Mouse (Mus musculus) activated CD4-positive, CD25-positive, alpha-beta regulatory T cell, adult 4 months (primary cell): ENCODE data around the gene Itgae. TPM values are rescaled to one million over a fixed set of nuclear protein-coding genes. Genes with fewer than 3 reads are reported as not detected.
A peak's percentile ranks its signal among the peaks of the same experiment; 100 is the strongest.
"Not testable (repeated sequence)": the region's sequence is repeated elsewhere in the genome, so short reads cannot be mapped to it uniquely, and the experiment has no call there.

ENCODE experiments used
- ATAC-seq: one replicate; pipeline ENCODE4 v1.8.0; 2017
- polyA plus RNA-seq, 2 experiments: library from polyadenylated mRNA; unstranded; fragments of 100-300 nt; shearing (Covaris generic); gene quantifications; one replicate each; pipeline ENCODE4 v1.2.1; 2017

Itgae gene
- polyA plus RNA-seq, 2 experiments from 2014 or later = 94.7 to 118 TPM

DNA sequence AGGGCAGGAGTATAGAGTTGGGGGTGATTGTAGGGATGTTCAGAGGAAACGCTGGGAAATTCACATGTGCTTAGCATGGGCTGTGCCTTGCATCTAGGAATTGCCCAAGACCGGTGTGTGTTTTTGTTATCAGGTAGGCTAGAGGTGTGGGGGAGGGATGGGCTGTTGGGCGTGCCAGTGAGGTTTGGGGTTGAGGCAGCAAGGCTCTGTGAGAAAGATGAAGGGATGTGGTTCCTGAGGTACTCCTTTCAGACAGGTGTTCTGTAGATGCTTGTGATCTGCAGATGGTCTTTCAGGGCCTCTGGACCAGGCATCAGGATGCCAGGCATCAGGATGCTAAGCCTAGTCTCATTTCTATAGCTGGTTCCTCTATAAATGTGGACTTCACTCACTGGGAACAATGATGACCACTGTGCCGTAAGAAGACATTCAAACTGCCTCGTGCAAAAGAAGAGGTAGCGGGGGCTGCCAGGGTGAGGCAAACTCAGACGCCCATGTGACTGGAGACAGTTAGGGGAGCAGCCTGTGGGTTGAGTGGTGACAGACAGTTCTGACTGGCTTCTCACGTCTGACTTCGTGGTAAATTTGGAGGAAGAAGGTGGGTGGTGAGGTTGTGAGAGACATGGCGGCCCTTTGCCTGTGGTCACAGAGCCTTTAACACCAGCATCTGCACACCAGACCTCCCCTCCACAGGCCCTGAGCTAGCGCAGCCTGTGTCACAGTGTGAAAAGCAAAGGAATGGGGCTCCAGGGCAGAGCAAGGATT, 4.0 kb downstream of the Itgae start:
- ATAC-seq = peak; percentile 80

DNA sequence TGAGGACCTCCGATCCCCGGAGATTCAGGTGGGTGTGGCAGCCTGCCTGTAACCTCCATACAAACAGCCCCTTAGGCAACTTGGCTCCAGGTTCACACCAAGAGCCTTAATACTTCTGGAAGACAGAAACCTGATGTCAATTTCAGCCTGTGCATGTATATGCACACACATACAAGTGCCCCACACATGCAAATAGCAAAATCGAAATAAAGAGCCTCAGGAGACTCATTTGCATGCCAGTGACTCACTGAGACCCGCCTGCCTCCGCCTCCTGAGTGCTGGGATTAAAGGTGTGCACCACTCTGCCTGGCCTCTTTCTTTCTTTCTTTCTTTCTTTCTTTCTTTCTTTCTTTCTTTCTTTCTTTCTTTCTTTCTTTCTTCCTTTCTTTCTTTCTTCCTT, 8.5 kb downstream of the Itgae start:
- ATAC-seq = no peak

DNA sequence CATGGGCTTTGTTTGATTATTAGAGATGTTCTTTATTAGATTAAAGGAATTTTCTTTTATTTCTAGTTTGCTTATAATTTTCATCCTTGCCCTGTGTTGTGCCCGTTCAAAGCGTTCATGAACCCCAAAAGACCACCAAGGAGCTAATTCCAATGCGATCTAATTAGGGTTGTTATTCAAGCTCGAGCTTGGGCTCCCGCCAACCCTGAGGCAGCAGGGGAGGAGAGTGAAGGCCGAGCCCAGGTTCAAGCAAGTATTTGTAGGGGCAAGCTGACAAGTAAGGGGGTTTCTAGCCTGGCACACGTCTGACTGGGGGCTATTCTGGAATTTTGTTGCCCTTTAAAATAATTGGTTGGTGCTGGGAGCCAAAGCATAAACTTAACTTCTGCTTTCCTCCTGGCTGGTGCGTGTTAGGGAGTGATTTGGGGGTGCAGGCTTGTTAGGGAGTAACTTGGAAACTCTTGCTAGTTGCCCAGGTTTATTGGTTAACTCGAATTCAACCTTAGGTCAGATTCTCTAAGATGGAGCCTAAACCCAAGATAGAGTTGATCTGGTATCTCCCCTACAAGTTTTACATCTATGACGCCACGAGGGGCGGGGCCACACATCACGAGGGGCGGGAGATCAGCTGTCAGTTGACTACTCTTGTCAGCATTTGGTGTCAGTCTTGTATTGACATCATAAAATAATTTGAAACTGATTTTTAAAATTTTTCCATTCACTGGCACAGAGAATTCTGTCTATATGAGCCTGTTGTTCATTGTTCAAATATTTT, 9.8 kb downstream of the Itgae start:
- ATAC-seq = no peak

DNA sequence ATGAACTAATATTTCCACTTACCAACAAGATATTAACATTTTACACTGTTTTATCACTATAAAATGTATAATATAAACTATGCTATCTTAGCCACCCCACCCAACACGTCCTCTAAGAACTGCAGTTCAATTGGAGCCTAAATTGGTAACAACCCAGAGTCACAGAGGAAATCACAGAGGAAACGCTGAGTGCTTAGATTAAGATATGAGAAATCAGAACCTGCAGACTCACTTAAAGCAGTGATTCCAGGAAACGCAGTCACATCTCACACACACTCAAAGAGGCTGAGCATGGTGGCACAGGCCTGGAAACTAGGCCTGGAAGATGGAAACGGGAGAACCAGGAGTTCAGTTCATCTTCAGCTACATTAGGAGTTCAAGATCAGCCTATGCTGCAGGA, 10.9 kb downstream of the Itgae start:
- peak; percentile 38 for ATAC-seq

DNA sequence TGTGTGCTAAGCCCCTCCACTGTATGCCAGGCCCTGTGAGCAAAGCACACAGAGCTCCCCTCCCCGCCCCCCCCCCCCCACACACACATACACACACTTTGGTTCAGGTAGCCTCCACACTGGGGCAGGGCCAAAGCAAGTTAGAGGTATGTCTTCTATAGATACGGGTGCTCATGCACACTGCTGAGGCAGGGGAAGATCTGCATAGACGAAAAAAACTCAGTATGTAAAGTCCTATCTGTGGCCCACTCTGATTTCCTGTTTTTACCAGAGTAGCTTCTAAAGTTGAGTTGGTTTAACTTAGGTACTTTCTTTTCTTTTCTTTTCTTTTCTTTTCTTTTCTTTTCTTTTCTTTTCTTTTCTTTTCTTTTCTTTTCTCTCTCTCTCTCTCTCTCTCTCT, 14.9 kb downstream of the Itgae start:
- peak; percentile 20 for ATAC-seq

DNA sequence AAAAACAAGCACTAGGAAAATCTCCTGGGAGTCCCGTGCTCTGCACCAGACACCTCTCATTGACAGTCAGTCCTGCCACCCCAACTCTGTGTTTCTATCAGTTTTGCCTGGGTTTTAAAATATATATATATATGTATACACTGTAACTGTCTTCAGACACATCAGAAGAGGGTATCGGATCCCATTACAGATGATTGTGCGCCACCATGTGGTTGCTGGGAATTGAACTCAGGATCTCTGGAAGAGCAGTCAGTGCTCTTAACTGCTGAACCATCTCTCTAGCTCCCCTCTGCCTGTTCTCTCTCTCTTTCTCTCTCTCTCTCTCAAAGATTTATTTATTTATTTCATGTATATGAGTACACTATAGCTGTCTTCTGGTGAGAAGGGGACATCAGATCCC, 17.0 kb downstream of the Itgae start:
- ATAC-seq = not testable (repeated sequence)

DNA sequence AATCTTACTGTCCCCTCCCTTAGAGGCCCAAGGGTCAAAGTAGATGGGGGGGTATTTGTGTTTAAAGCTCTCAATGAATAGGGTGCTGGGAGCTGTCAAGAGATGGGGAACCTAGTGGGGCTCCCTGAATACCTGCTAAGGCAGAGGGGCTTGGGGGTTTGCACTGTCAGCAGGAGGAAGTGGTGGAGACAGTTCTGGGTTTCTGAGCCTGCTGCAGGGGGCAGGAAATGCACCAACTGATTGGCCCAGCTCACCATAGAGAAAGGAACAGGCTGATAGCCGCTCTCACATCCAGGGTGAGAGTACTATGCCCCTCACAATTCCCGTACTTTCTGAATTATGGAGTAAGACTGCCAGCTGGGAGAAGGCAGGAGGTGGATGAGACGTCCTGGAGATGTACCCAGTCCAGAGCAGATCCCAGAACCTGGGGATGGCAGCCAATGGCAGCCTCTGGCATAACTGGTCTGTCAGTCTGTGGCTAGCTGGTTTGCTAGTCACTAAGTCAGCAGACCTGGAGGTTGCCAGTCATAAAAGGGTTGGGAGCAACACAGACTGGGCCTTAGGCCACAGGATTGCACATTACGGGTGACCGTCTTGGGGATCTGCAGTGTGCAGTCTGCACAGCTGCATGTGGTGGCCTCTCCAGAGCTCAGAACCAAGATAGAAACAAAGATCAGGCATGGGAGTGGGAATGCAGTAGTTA, 18.0 kb downstream of the Itgae start:
- ATAC-seq = peak; percentile 88

DNA sequence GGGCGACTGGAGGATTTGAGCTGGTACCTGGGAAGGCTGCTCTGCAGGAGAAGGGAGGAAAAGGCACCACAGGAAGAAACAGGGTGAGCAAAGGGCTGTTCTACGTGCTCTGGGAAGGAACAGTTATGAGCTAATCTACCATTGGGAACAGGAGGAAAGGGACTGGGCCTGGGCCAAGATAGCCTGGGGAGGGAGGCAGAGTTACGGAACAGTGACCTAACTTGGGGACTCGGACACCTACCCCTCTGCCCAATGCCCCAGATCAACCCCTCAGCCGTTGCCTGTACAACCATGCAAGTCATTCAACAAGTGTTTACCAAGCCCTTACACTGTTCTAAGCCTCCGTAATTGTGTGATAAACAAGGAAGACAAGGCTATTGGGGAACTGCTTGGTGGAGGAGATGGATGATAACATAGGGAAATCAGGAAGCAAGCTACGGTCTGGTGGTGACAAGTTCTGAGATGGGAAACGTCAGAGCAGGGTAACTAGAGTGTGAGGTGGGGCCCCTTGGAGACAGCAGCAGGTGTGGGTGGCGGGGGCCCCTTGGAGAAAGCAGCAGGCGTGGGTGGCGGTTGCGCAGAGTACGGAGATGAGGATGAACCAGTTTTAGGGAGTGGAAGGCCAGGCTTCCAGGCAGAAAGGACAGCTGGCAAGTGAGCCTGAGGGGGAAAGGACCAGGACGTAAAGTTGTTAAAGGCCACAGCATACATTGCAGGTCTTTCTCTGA, 18.7 kb downstream of the Itgae start:
- no peak for ATAC-seq

DNA sequence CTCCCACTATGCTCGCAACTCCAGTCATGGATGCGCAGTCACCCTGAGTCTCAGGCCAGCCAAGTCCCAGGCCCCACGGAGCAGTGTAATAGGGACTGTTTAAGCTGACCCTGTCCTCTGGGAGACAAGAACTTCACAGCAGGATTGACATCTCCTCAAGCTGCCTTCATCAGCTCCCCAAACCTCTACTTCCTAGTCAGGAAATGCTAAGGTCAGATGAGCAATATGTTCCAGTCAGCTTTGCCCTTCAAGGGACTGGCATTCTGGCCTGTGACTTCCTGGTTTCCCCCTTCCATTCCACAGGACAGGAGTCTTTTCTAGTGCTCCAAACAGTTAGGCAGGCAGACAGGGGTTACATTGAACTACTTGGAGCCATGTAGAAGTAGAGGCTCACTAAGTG, 19.6 kb downstream of the Itgae start:
- ATAC-seq = no peak

DNA sequence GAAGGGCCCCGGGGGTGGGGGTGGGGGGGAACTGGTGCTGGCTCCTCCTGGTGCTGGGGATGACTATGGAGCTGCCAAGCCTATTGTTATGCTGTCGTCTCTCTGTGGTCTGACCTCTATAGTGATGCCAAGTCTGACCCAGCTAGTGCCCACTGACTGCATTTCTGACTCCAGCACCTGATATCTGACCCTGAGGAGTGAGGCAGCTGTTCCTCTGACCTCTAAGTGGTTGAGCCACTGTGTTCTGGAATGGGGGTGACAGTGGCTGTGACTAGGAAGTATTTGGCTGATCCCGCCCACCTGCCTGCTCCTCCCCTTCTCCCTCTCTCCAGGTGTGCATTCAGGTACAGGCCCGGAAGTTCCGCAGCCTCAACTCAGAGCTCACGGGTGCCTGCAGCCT, 21.0 kb downstream of the Itgae start:
- no peak for ATAC-seq

DNA sequence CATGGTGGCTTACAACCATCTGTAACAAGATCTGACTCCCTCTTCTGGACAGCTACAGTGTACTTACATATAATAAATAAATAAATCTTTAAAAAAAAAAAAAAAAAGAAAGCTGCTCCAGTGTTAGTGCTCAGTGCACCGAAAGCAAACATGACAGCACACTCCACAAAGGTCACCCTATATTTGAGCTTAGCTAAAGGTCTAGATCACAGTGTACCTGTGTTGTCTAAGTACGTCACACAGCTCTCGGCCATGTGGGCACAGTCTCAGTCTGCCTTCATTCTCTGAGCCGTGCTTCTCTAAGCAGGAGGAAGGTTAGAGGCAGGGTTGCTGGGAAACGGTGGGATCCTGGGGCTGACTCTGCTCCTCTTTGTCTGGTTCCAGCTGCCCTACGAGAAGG, 36.1 kb downstream of the Itgae start:
- no peak for ATAC-seq

DNA sequence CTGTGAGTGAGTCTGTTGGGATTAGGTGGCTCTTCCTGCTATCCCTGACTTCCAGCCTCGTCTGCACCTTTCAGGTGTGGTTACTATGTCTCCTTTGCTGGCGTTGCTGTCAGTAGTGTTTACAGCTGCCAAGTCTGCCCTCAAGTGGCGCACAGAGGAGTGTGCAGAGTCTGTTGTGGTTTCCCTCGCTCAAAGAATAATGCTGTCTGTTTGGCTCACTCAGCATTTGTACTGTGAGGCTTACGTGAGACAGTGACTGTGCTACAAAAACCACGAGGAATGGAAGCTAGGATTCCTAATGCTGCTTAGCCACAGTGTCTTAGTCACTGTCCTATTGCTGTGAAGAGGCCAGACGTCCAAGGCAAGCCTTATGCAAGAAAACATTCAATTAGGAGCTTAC, 40.6 kb downstream of the Itgae start:
- peak; percentile 81 for ATAC-seq

DNA sequence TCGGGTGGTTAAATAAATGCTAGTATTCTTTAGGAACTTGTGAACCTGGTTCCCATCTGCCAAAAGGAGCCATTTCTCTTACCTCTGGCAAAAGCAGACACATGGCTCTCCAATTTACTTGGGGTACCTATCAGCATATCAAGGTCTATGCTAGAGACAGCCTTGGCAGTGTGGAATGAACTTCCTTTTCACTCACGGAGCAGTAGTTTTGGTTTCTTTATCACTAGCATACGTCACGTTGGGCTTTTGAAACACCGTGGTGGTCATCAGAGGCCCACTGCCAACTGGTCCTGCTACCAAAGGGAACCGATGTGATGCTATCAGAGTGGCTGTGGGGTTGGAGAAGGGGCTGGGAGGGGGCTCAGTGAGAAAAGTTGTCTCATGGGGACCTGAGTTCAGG, 42.6 kb downstream of the Itgae start:
- ATAC-seq = peak; percentile 31

DNA sequence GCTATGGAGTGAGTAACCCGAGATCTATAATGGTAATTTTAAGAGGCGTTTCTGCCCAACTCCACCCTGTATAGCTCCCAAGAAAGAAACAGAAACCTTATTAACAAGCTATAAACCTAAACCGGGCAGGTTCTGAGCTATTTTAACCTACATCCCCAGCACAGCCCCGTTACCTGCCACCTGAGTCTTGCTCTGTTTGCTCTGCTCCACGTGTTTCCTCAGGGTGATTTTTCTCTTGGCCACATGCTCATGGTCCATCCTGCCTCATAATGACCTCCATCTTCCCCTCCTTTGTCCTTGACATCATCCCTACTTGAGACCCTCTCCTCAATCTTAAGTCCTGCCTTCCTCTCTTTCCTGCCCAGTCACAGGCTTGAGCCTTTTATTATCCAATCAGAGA, 43.8 kb downstream of the Itgae start:
- no peak for ATAC-seq

DNA sequence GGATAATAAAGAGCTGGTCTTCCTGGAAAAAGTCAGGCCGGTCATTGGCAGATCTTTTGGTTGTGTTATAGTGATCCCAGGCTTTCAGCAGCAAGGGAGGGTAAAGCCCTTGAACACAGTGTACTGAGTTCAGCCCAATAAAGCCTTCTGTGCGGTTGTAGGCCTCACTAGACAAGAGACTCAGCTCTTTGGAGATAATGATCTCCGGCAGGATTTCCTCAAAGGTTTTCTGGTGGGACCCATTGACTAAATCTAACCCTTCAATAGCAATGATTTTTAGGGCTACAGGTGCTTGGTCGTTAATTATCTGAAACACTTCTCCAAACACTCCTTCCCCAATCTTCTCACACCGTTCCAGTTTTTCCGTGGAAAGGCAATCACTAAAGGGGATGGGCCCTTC, 46.2 kb downstream of the Itgae start:
- peak; percentile 30 for ATAC-seq

DNA sequence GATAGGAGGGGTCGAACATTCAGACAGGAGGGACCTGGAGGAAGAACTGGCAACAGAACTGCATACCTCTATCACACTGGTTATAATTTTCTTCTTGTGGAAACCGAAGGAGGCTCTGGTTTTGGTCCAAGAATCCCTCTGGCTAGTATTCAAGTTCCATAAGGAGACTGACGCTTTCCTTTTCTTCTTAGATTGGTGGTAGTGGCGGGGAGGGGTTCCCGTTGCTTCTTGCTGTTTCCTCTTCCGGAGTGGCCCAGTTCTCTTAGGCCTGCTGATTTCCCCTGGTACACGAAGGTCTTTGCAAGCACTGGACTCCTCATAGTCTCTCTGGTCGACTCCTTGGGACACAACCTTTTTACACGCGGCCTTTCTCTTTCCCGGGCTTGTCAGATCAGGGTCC, 46.7 kb downstream of the Itgae start:
- no peak for ATAC-seq

DNA sequence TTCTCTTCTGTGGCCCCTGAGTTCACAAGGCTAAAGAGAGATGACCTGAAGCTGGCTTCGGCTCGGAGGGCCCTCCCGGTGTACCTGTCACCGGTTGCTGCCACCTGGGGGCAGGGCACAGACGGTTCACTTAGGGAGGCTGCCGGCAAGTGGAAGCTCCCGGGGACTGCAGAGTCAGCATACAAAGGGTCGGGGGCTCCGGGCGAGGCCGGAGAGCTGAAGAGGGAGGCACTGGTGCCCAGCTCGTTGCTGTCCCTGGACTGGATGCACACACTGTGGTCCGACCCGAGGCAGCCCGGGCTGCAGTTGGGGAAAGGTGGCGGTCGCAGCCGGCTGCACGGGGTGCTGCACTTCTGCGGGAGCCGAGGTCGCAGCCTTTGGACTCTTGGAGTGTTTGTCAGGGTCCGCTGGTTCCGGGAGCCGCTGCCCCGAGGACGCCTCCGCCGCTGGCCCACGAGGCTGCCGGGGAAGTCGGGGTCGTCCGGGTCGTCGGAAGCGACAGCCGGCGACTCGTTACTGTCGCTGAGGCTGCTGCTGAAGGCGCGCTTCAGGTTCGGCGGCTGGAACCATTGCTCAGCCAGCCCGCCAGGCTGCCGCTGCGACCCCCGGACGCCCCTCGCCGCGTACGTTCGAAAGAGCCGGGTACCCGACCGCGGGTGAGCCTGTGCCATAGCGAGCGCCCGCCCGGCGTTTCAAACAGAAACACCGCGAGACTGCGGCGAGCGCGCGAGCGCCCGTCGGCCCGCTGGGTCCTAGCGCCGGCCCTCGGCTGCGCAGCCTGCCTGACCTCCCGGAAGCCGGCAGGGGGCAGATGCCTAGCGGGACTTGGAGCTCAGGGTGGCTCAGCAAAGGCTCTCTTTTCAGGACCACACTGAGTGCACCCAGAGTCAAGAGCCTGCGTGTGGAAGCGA, 47.5 kb downstream of the Itgae start, which contains the start of gene Haspin:
TSS of gene Haspin (minus strand) at position 704 of the 911 bp plus-strand sequence.
- ATAC-seq = peak; percentile 89

DNA sequence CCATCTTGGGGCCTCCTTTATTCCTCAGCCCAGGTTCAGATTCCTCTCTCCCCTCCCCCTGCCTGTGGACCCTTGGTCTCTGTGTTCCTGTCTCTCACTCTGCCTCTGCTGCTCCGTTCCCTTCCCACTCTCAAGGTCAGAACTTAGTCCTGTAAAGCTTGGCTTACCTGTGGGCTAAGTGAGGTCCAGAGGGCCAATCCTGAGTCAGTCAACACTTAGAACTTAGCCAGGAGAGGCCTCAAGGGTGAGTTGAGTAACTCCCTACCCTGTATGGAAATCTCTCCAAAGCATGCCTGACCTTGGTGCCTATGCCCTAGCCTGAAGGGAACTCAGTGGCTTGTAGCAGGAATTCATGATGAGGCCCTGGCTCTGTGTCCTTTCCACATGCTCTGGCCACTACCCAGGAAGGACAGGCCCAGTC, 53.9 kb downstream of the Itgae start:
- no peak for ATAC-seq

DNA sequence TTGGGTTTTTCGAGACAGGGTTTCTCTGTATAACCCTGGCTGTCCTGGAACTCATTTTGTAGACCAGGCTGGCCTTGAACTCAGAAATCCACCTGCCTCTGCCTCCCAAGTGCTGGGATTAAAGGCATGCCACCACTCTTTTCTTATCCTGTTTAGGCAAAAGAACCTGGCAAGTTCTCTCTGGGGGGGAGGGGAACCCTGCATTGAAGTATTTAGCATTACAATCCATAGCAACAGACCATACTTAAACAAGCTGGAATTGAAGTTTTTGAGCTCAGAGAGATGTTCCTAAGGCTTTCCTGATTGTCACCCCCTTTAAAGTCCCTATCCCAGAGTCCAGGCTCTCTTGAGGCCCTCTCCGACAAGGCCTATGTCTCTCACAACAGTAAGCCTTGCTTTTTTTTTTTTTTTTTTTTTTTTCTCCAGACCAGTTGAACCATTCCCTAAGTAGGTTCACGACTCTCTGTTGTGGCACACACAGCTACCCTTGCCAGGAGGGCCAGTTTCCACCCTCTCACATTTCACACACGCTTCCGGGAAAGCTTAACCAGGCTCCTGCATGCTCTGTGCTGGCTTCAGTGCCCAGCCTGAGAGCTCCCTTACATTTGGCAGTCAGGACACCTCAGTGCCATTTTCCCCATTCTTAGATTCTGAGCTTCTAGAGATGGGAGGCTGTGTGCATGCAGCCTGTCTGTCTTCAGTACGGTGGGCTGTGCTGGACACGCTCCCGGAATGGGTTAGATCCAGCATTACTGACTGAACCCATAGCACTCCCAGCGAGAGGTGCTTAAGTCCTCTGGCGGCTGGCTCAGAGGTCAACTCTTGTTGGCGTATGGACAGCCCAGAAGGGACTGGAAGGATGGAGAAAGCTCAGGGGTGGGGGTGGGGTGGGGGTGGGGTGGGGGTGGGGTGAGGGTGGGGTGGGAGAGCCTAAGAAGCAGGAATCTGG, 55.9 kb downstream of the Itgae start:
- no peak for ATAC-seq

DNA sequence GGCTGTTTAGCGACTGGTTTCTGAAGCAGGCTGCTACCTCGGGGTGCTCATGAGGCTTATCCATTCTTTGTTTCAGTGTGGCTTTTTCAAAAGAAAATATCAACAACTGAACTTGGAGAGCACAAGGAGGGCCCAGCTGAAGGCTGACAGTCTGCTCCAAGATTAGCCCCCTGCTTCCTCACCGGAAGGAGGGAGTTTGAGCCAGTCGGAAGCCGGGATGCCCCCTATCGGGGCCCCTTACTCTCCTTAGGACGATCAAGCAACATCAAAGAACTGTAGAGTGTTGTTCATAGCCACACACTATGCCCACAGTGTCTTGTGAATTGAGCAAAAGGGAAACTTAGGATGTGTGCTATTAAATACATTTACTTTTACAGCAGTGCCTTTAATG, 56.6 kb downstream of the Itgae start:
- ATAC-seq = no peak
